Mouse (Mus musculus) brain, embryonic 14.5 days (tissue): ENCODE results near the gene Yif1b.

ENCODE experiments used
- CTCF ChIP-seq: fragments of 200-500 bp; IDR thresholded peaks from 2 replicates; pipeline ENCODE4 v1.5.1; 2012; ENCODE audit warnings: inconsistent platforms, mild to moderate bottlenecking, moderate library complexity, borderline replicate concordance; ENCODE audit not compliant: insufficient read depth, insufficient read length; ENCODE audit errors: extremely low read depth
- POLR2A ChIP-seq: fragments of 200-500 bp; IDR thresholded peaks from 2 replicates; pipeline ENCODE4 v1.6.1; 2012; ENCODE audit warnings: mild to moderate bottlenecking, inconsistent platforms, borderline replicate concordance; ENCODE audit not compliant: poor library complexity, insufficient read depth, insufficient read length, severe bottlenecking; ENCODE audit errors: extremely low read depth

DNA sequence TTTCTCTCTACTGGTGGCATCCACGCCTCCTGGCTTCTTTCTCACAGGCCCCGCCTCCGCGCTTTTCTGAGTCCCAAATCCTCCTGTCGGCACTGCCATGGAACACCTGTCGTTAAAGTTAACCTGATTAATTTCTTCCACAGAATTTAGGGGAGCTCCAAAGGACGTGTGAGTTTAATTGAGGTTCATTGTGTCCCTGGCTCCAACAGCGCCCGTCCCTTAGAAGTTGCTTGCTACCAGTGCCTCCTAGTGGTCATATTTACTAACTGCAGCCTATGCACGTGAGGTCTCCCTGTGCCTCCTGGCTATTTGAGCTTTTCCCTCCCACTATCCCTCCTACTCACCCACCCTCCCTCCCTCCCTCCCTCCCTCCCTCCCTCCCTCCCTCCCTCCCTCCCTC, 58.9 kb downstream of the Yif1b start:
- TF ChIP-seq CTCF, result peak; percentile 90
- no peak for TF ChIP-seq POLR2A
